Mouse (Mus musculus): ENCODE results near the gene Crybg1. TPM values are rescaled to one million over a fixed set of nuclear protein-coding genes. Genes with fewer than 3 reads are reported as not detected.

Crybg1 gene
- polyA plus RNA-seq, 1 experiment from 2014 or later, result 0.69 TPM

DNA sequence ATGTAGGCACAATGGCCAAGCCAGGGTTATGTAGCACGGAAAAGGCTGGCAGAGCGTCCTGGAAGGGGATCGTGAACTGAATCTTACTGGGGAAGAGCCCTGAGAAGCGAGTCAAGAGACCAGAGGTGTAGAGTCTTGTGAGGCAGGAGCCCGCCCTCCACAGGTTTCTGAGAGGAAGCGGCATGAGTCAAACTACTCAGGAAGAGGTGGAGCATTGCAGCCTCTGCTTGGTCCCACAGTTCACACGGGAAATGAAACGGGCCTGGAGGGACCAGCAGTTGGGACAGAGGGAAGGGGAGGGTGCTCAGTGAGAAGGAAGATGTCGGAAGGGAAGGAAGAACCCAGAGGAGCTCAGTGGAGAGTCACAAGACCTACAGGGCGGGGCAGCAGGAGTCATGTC, 123.9 kb downstream of the Crybg1 start:
- Histone ChIP-seq H3K4me1 (ENCODE audit: insufficient read depth, low read depth, low read length) (no peaks in the 10 kb centered on the region), H3K4me2 (replicated peaks; ENCODE audit: low read depth, low read length) (no peak overlapping the region), H3K4me3 (ENCODE audit: low read depth, low read length) (no peak overlapping the region), H3K9me3 (ENCODE audit: low read length) (no peaks in the 10 kb centered on the region), H3K36me3 (ENCODE audit: insufficient read depth, low read length) (no peaks in the 10 kb centered on the region), H3K27me3 (replicated peaks; ENCODE audit: insufficient read depth, low read length) (no peaks in the 10 kb centered on the region), H3K9ac (replicated peaks; ENCODE audit: low read depth) (no peak overlapping the region), H3K27ac (ENCODE audit: low read length) (no peak overlapping the region)
- no peak for ATAC-seq
- no peak for TF ChIP-seq EP300 (IDR thresholded peaks at IDR 0.05)
- no peak for TF ChIP-seq CTCF (IDR thresholded peaks at IDR 0.05)
- no peak for DNase-seq (ENCODE audit: low spot score)
- 51% methylated on average over 10 of the region's 10 CpGs for WGBS

DNA sequence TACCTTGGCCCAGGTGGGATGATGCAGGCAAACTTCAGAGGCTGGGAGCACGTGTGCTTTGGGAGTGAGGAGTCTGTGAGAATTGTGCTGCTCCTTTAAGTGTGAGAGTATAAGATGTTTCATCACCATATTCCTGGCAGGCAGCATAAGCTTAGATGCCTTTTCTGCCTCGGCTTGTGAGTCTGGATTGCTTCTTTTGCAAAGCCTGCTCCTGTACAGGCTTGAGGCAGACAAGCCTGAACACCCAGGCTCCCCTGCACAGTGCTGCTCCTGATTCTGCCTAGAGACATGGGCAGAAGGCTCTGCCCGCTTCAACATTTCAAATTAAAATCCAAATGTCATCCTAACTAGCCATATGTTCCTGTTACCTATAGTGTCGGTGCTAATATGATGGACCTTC, 128.5 kb downstream of the Crybg1 start:
- H3K9ac ChIP-seq (replicated peaks; ENCODE audit: low read depth), result no peak overlapping the region

DNA sequence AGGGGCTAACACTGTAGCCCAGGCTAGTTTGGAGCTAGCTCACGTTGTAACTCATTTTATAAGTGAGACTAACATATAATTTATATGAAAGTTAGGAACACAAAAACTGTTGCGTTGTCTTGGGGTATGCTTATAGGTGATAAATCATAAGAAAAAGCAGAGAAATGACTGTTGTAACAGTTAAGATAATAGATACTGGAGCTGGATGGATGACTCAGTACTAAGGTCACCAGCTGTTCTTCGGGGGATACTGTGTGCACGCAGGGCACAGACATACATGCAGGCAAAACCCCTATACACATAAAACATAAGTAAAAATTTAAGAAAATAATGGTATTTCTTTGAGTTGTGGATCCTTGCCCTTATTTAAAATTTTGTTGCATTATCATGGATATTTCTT, 130.1 kb downstream of the Crybg1 start:
- WGBS, result 82% methylated on average over 4 of the region's 4 CpGs
- no peak for DNase-seq (ENCODE audit: low spot score)

More for the DNA sequence above, 128.5 kb downstream of the Crybg1 start:
- Histone ChIP-seq H3K4me2 (replicated peaks; ENCODE audit: low read depth, low read length) (no peak overlapping the region), H3K27ac (ENCODE audit: low read length) (no peak overlapping the region), H3K4me1 (ENCODE audit: insufficient read depth, low read depth, low read length) (no peaks in the 10 kb centered on the region), H3K27me3 (replicated peaks; ENCODE audit: insufficient read depth, low read length) (no peaks in the 10 kb centered on the region), H3K9me3 (ENCODE audit: low read length) (no peaks in the 10 kb centered on the region), H3K4me3 (ENCODE audit: low read depth, low read length) (no peak overlapping the region), H3K36me3 (ENCODE audit: insufficient read depth, low read length) (no peaks in the 10 kb centered on the region)
- DNase-seq (ENCODE audit: low spot score) (no peak), ATAC-seq (no peak)
- TF ChIP-seq CTCF (IDR thresholded peaks at IDR 0.05) (no peak), EP300 (IDR thresholded peaks at IDR 0.05) (no peak)
- 66% methylated on average over 4 of the region's 4 CpGs for WGBS

DNA sequence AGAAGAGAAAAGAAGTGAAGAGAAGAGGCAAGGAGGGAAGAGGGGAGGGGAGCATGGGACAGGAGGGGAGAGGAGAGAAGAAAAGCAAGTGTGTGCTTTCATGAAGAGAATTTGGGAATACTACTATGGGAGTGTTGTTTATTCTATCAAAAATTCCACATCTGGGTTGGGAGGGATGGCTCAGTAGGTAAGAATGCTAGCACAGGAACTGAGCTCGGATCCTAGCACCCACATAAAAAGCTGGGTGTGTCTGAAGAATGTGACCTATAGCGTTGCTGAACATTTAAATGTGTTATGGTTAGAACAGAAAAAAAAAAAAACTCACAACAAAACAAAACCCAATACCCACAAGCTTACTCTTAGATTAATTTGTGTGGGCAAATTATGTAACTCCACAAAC, 133.0 kb downstream of the Crybg1 start:
- no peak for ATAC-seq
- Histone ChIP-seq H3K9me3 (ENCODE audit: low read length) (no peaks in the 10 kb centered on the region), H3K4me3 (ENCODE audit: low read depth, low read length) (no peak overlapping the region), H3K4me2 (replicated peaks; ENCODE audit: low read depth, low read length) (no peak overlapping the region), H3K36me3 (ENCODE audit: insufficient read depth, low read length) (no peaks in the 10 kb centered on the region), H3K27me3 (replicated peaks; ENCODE audit: insufficient read depth, low read length) (no peaks in the 10 kb centered on the region), H3K4me1 (ENCODE audit: insufficient read depth, low read depth, low read length) (no peaks in the 10 kb centered on the region), H3K27ac (ENCODE audit: low read length) (no peak overlapping the region), H3K9ac (replicated peaks; ENCODE audit: low read depth) (no peak overlapping the region)
- no peak for DNase-seq (ENCODE audit: low spot score)
- 35% methylated on average over 2 of the region's 2 CpGs for WGBS
- no peak for TF ChIP-seq EP300 (IDR thresholded peaks at IDR 0.05)
- no peak for TF ChIP-seq CTCF (IDR thresholded peaks at IDR 0.05)

More for the DNA sequence above, 130.1 kb downstream of the Crybg1 start:
- Histone ChIP-seq H3K4me1 (ENCODE audit: insufficient read depth, low read depth, low read length) (no peaks in the 10 kb centered on the region), H3K27ac (ENCODE audit: low read length) (no peak overlapping the region), H3K4me2 (replicated peaks; ENCODE audit: low read depth, low read length) (no peak overlapping the region), H3K36me3 (ENCODE audit: insufficient read depth, low read length) (no peaks in the 10 kb centered on the region), H3K27me3 (replicated peaks; ENCODE audit: insufficient read depth, low read length) (no peaks in the 10 kb centered on the region), H3K4me3 (ENCODE audit: low read depth, low read length) (no peak overlapping the region), H3K9me3 (ENCODE audit: low read length) (no peaks in the 10 kb centered on the region), H3K9ac (replicated peaks; ENCODE audit: low read depth) (no peak overlapping the region)
- no peak for TF ChIP-seq EP300 (IDR thresholded peaks at IDR 0.05)
- TF ChIP-seq CTCF (IDR thresholded peaks at IDR 0.05), result no peak
- ATAC-seq, result no peak

DNA sequence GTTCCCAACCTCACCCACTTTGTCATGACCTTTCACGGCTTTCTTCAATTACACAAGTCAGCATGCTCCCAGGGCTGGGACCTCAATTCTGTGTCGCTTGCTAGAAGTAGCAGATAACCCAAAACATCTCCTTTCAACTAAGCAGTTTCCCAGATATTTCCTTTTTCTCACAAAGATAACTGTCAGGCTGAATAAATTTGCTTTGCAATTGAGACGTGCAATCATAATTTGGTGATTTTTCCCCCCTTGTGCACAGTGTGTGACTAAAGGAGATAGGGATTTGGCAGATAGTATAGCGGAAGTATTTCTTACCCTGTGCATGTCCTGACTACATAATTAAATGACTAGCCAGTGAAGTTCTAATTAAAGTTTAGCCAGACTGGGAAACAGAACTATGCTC, 134.8 kb downstream of the Crybg1 start:
- no peak overlapping the region for H3K4me3 ChIP-seq (ENCODE audit: low read depth, low read length)
- no peak overlapping the region for H3K9ac ChIP-seq (replicated peaks; ENCODE audit: low read depth)
- H3K27ac ChIP-seq (ENCODE audit: low read length), result no peak overlapping the region
- no peak for DNase-seq (ENCODE audit: low spot score)
- H3K27me3 ChIP-seq (replicated peaks; ENCODE audit: insufficient read depth, low read length), result no peaks in the 10 kb centered on the region
- no peak for TF ChIP-seq EP300 (IDR thresholded peaks at IDR 0.05)
- TF ChIP-seq CTCF (IDR thresholded peaks at IDR 0.05), result no peak
- H3K4me2 ChIP-seq (replicated peaks; ENCODE audit: low read depth, low read length), result no peak overlapping the region
- no peaks in the 10 kb centered on the region for H3K36me3 ChIP-seq (ENCODE audit: insufficient read depth, low read length)
- H3K4me1 ChIP-seq (ENCODE audit: insufficient read depth, low read depth, low read length), result no peaks in the 10 kb centered on the region
- H3K9me3 ChIP-seq (ENCODE audit: low read length), result no peaks in the 10 kb centered on the region
- WGBS, result 44% methylated on average over 4 of the region's 4 CpGs
- ATAC-seq, result no peak

DNA sequence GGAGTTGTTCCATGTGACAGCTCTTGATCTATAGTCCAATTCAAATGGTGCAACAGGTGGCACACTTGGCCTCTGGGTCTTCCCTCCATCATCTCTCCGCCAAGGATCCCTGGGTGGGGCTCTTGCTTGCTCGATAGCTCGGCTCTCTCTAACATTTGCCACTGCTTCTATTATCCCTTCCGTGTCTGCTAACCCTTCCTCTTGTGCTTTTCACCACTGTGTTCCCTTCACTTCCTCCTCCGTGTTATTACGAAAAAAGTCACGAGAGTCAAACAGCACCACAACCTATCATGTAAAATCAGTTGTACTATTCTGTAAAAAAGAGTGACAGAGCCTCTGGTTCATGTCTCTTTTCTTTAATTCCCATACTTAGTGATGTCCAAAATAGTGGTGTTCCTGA, 137.2 kb downstream of the Crybg1 start:
- TF ChIP-seq CTCF (IDR thresholded peaks at IDR 0.05) (no peak), EP300 (IDR thresholded peaks at IDR 0.05) (no peak)
- Histone ChIP-seq H3K9ac (replicated peaks; ENCODE audit: low read depth) (no peak overlapping the region), H3K4me1 (ENCODE audit: insufficient read depth, low read depth, low read length) (no peaks in the 10 kb centered on the region), H3K27me3 (replicated peaks; ENCODE audit: insufficient read depth, low read length) (no peaks in the 10 kb centered on the region), H3K36me3 (ENCODE audit: insufficient read depth, low read length) (no peaks in the 10 kb centered on the region), H3K4me3 (ENCODE audit: low read depth, low read length) (no peak overlapping the region), H3K4me2 (replicated peaks; ENCODE audit: low read depth, low read length) (no peak overlapping the region), H3K9me3 (ENCODE audit: low read length) (no peaks in the 10 kb centered on the region), H3K27ac (ENCODE audit: low read length) (no peak overlapping the region)
- no peak for DNase-seq (ENCODE audit: low spot score)
- no peak for ATAC-seq
- 69% methylated on average over 7 of the region's 7 CpGs for WGBS

DNA sequence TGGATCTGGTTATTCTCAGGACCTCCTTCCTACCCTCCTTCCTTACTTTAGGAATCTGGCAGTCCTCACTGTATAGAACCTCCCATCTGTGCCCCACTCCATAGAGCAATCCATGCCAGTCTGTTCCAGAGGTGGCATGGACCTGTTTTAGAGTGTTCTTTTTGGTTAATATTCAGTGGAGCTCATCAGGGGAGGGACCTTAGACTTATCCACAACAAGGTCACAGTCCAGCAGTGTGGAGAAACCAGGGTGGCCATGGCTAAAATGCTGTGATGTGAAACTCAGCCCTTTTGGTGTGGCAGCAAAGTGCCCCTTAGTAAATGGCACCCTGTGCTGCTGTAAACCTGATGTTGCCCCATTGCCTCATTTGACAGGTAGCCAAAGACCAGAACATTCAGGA, 139.8 kb downstream of the Crybg1 start:
- no peak overlapping the region for H3K27ac ChIP-seq (ENCODE audit: low read length)
- H3K36me3 ChIP-seq (ENCODE audit: insufficient read depth, low read length), result no peaks in the 10 kb centered on the region
- H3K9ac ChIP-seq (replicated peaks; ENCODE audit: low read depth), result no peak overlapping the region
- H3K9me3 ChIP-seq (ENCODE audit: low read length), result no peaks in the 10 kb centered on the region
- H3K4me2 ChIP-seq (replicated peaks; ENCODE audit: low read depth, low read length), result no peak overlapping the region
- H3K27me3 ChIP-seq (replicated peaks; ENCODE audit: insufficient read depth, low read length), result peaks cover 14% of the 10 kb centered on the region; the same call in 1 of the 2 replicates
- H3K4me3 ChIP-seq (ENCODE audit: low read depth, low read length), result no peak overlapping the region
- no peaks in the 10 kb centered on the region for H3K4me1 ChIP-seq (ENCODE audit: insufficient read depth, low read depth, low read length)
- ATAC-seq (no peak), DNase-seq (ENCODE audit: low spot score) (no peak)
- TF ChIP-seq EP300 (IDR thresholded peaks at IDR 0.05) (no peak), CTCF (IDR thresholded peaks at IDR 0.05) (no peak)

Data from lung, postnatal 0 days (tissue).